Mouse (Mus musculus): ENCODE results near the gene Eno2. TPM values are rescaled to one million over a fixed set of nuclear protein-coding genes. Genes with fewer than 3 reads are reported as not detected.

Gene Eno2
- polyA plus RNA-seq (2015; fragmentation: Nextera tagmentation; extraction: Ambion mirVana): 0.39 and 0.41 TPM in 2 replicates

DNA sequence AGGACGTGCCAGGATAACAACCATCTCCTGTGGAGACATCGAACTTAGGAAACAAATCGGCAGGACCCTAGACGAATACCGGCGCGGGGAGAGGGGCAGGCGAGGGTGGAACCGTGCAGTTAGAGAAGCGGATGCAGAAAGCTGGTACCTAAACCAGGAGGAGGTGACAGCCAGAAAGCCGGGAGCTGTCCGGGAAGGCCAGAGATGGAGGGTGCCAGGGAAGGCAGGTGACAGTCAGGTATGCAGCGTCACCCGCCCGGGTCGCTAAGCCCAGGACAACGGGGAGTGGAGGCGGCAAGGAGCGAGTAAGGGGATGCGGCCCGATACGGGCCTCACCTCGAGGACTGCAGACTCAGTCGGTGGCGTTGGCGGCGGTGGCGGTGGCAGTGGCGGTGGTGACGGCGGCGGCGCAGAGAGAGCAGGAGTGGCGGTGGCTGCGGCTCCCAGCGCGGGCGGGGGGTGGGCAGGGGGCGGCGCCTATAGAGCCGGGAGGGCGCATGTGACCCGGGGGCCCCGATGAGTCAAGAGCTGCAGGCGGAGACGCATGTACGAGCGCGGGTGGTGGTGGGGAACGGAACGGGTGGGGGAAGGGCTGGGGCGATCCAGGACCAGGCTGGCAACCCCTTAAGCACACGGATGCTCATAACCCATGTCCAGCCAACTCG is at the start of gene Eno2:
TSS of gene Eno2 (minus strand) at position 573 of the 665 bp plus-strand sequence.
- Histone ChIP-seq H3K9me3 (replicated peaks) (no peaks in the 10 kb centered on the region), H3K4me3 (replicated peaks) (peak within 1 kb of the TSS; percentile 45), H3K9ac (no peak within 1 kb of the TSS), H3K4me2 (peak within 1 kb of the TSS; percentile 68), H3K4me1 (replicated peaks) (peaks cover 24% of the 10 kb centered on the region), H3K36me3 (replicated peaks) (no peaks in the 10 kb centered on the region), H3K27ac (replicated peaks) (no peak within 1 kb of the TSS), H3K27me3 (peaks cover 75% of the 10 kb centered on the region)
- ATAC-seq (ENCODE audit: insufficient read depth): no peak
- WGBS (ENCODE audit: insufficient replicate concordance): 1% methylated on average over 54 of the region's 54 CpGs

DNA sequence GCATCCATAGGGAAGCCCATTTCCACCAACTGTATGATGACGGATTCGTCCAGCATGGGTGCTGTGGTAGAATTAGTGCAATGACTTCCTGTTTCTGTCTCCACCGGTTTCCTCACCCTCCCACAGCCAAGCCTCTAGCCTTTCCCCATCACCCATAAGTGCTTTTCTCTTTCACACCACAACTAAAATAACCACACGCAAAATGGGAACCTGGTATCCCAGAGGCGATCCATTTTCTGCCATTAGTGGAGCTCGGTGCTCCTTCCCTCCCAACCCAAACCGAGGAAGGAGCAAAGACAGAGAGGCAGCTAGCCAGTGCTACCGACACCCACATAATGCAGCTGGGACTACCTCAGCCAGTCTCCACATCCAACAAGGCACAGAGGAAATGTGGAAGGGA is 48.5 kb upstream of the Eno2 start:
- H3K27ac ChIP-seq (replicated peaks): peak overlapping the region; percentile 38; the same call in 1 of the 2 replicates
- WGBS (ENCODE audit: insufficient replicate concordance): 65% methylated on average over 8 of the region's 8 CpGs

DNA sequence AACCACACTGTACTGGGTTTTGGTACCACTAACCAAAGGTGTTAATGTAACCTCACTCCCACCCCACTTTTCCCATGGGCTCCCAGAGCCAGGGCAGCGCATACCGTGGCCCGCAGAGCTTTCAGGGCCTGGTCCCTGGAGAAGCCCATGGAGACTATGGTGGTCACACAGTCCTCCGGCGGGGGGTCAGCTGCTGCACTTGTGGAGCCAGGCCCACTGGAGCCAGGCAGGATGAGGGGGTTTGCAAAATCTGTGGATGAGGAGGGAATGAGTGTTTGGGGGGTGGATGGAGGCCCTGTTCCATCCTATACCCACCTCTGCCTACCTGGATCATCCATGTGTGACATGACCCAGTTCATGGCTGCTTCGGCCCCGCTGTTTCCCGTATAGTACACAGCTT is 48.1 kb upstream of the Eno2 start:
- no peaks in the 10 kb centered on the region for H3K9me3 ChIP-seq (replicated peaks)
- H3K9ac ChIP-seq: no peak overlapping the region
- H3K4me2 ChIP-seq: no peak overlapping the region
- 81% methylated on average over 8 of the region's 8 CpGs for WGBS (ENCODE audit: insufficient replicate concordance)
- no peaks in the 10 kb centered on the region for H3K27me3 ChIP-seq
- peaks cover 29% of the 10 kb centered on the region for H3K4me1 ChIP-seq (replicated peaks)
- peaks cover 76% of the 10 kb centered on the region for H3K36me3 ChIP-seq (replicated peaks)
- no peak overlapping the region for H3K27ac ChIP-seq (replicated peaks)
- no peak overlapping the region for H3K4me3 ChIP-seq (replicated peaks)
- no peak for ATAC-seq (ENCODE audit: insufficient read depth)

More for the DNA sequence above, 48.5 kb upstream of the Eno2 start:
- Histone ChIP-seq H3K4me3 (replicated peaks) (no peak overlapping the region), H3K4me1 (replicated peaks) (peaks cover 25% of the 10 kb centered on the region), H3K36me3 (replicated peaks) (peaks cover 77% of the 10 kb centered on the region), H3K9ac (no peak overlapping the region), H3K9me3 (replicated peaks) (no peaks in the 10 kb centered on the region), H3K4me2 (no peak overlapping the region), H3K27me3 (no peaks in the 10 kb centered on the region)
- ATAC-seq (ENCODE audit: insufficient read depth): no peak

DNA sequence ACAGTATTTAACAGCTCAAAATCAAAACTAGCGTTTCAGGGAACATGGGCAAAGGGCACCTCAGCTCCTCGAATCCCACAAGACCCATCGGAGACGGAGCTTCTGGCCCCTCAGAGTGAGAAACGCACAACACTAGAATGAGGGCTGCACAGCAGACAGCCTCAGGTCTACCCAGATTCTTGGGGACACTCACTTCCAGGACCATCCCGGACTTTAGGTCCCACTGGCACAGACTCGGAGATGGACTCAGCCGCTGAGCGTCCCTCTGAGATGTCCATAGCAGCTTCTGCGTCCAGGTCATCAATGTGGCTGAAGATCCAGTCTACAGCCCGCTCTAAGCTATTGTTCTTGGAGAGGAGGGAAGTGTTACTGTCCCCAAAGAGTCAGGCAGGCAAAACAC is 47.7 kb upstream of the Eno2 start:
- no peaks in the 10 kb centered on the region for H3K27me3 ChIP-seq
- peaks cover 34% of the 10 kb centered on the region for H3K4me1 ChIP-seq (replicated peaks)
- WGBS (ENCODE audit: insufficient replicate concordance): 82% methylated on average over 11 of the region's 11 CpGs
- no peak overlapping the region for H3K4me2 ChIP-seq
- H3K9ac ChIP-seq: no peak overlapping the region
- no peak overlapping the region for H3K27ac ChIP-seq (replicated peaks)
- H3K4me3 ChIP-seq (replicated peaks): no peak overlapping the region
- peaks cover 76% of the 10 kb centered on the region for H3K36me3 ChIP-seq (replicated peaks)
- ATAC-seq (ENCODE audit: insufficient read depth): no peak
- no peaks in the 10 kb centered on the region for H3K9me3 ChIP-seq (replicated peaks)

DNA sequence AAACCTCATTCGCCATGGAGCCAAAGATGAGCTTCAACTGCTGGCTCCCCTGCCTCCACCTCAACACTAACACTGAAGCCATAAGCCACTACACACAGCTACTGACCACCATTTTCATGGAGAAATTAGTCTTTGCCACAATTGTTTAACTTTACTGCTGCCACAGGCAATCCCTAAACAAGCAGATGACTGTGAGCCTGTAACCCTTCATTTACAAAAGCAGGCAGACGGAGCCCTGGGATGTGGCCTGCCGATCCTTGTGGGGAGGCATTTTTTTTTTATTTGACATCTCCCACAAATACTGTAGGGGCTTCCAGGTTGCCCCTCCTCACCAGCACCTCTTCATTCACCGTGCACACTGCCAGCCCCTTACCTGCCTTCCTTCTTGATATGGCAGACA is 47.1 kb upstream of the Eno2 start:
- H3K4me2 ChIP-seq: no peak overlapping the region
- H3K36me3 ChIP-seq (replicated peaks): peaks cover 76% of the 10 kb centered on the region
- H3K4me1 ChIP-seq (replicated peaks): peaks cover 39% of the 10 kb centered on the region
- H3K27me3 ChIP-seq: no peaks in the 10 kb centered on the region
- no peak overlapping the region for H3K4me3 ChIP-seq (replicated peaks)
- no peaks in the 10 kb centered on the region for H3K9me3 ChIP-seq (replicated peaks)
- WGBS (ENCODE audit: insufficient replicate concordance): 86% methylated on average over 4 of the region's 4 CpGs
- H3K27ac ChIP-seq (replicated peaks): no peak overlapping the region
- ATAC-seq (ENCODE audit: insufficient read depth): no peak
- no peak overlapping the region for H3K9ac ChIP-seq

DNA sequence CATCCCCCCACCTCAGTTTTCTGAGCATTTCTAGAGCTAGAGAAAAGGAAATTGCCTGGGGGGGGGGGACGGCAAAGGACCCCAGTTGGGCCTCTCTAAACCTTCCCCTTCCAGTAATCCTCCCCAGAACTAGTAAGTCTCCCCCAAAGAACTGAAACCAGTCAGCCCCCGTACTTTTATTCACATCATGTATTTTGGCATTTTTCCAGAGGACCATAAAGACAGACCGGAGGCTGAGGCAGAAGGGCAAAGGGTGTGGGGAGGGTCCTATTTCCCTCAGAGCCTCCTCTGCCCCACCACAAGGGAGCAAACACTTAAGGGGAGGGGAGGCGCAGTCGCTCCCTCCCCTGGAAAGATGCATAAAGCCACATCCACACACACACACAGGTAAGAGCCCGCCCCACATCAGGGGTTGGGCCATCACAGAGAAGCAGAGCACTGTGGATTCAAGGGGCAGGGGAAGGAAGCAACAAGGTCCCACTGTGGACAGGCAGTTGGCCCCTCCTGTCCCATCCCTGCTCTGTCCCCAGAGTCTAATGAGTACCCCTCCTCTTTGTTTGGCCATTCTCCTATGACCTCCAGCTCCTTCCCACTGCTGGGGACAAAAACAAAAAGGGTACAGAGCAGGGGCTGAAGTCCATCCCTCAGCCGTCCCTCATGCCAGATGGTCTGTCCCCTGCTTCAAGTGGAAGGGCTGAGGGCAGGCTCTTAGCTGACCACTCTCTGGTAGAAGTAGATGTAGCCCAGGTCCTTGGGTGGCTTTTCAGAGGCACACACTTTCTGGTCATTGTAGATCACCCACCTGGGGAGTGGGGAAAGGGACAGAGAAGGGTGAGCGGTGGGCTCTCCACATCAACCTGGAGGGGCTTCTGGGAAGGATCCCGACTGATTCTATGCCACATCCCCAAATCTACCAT is 45.6 kb upstream of the Eno2 start:
- H3K27me3 ChIP-seq: no peaks in the 10 kb centered on the region
- peak overlapping the region; percentile 88 for H3K4me2 ChIP-seq
- peaks cover 49% of the 10 kb centered on the region for H3K4me1 ChIP-seq (replicated peaks)
- no peak overlapping the region for H3K9ac ChIP-seq
- 64% methylated on average over 9 of the region's 9 CpGs for WGBS (ENCODE audit: insufficient replicate concordance)
- no peak overlapping the region for H3K27ac ChIP-seq (replicated peaks)
- no peak overlapping the region; the same call in 1 of the 2 replicates for H3K4me3 ChIP-seq (replicated peaks)
- ATAC-seq (ENCODE audit: insufficient read depth): no peak
- no peaks in the 10 kb centered on the region for H3K9me3 ChIP-seq (replicated peaks)
- H3K36me3 ChIP-seq (replicated peaks): peaks cover 75% of the 10 kb centered on the region

DNA sequence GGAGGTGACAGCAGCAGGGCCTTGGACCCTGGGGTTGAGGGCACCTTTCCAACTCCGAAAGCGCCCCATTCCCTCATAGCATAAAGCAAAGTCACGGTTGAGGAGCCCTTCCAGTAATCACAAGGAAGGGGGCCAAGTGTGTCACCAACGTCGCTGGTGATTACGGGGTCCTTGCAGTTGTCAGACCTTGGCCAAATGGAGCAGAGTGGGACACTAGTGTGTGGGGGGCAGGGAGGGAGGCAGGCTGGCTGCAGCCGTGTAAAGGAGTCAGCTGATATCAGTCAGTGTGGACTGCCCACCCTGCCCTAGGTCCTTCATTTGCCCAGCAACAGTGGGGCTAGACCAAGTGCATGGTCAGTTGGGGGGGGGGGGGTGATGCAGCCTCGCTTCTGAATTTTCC is 45.0 kb upstream of the Eno2 start:
- H3K27me3 ChIP-seq: no peaks in the 10 kb centered on the region
- H3K4me1 ChIP-seq (replicated peaks): peaks cover 56% of the 10 kb centered on the region
- H3K27ac ChIP-seq (replicated peaks): peak overlapping the region; percentile 86
- peak overlapping the region; percentile 88 for H3K4me2 ChIP-seq
- H3K9ac ChIP-seq: peak overlapping the region; percentile 66; the same call in 1 of the 2 replicates
- 34% methylated on average over 8 of the region's 8 CpGs for WGBS (ENCODE audit: insufficient replicate concordance)
- ATAC-seq (ENCODE audit: insufficient read depth): no peak
- H3K36me3 ChIP-seq (replicated peaks): peaks cover 72% of the 10 kb centered on the region
- no peaks in the 10 kb centered on the region for H3K9me3 ChIP-seq (replicated peaks)
- H3K4me3 ChIP-seq (replicated peaks): peak overlapping the region; percentile 68

DNA sequence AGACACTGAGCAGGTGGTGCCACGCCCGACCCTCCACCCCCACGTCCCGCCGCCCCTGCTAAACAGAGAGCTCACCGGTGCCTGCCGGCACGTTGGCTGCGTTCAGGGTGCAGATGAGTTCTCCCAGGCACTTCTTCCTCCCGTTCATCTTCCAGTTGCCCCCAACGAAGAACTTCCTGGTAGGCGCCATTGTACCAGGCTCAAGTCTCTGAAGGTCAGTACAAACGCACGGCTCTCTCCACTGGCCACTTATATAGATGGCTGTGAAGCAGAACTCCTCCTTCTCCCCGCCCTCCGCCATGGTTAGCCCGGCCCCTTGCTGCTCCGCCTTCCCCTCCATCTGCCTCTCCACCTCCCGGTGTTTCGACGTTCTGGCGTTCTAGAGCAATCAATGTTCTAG is 44.5 kb upstream of the Eno2 start, which contains the start of gene Tpi1:
TSS of gene Tpi1 (minus strand) at position 364 of the 400 bp plus-strand sequence.
- Histone ChIP-seq H3K27me3 (no peaks in the 10 kb centered on the region), H3K4me3 (replicated peaks) (peak within 1 kb of the TSS; percentile 68), H3K9me3 (replicated peaks) (no peaks in the 10 kb centered on the region), H3K4me2 (peak within 1 kb of the TSS; percentile 88), H3K27ac (replicated peaks) (peak within 1 kb of the TSS; percentile 86), H3K9ac (peak within 1 kb of the TSS; percentile 66), H3K36me3 (replicated peaks) (peaks cover 67% of the 10 kb centered on the region), H3K4me1 (replicated peaks) (peaks cover 61% of the 10 kb centered on the region)
- under 1% methylated on average over 22 of the region's 22 CpGs for WGBS (ENCODE audit: insufficient replicate concordance)
- peak; percentile 81 for ATAC-seq (ENCODE audit: insufficient read depth)

DNA sequence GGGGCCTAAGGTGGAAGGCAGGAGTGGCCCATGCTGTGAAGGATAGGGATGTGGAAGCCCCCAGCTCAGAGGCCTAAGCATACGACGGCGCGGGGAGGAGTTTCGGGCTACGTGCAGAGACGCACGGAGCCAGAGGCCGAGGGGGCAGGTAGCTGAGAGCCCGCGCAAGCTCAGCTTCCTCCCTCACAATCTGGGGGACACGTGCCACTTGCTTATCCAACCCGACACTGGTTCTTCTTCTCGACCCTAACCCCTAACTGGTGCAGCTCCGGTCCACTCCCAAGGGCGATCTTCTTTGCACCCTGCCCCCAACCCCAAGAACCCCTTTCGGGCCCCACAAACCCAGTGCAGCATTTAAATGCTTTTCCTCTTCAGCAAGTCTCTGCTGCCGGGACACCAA is 44.0 kb upstream of the Eno2 start:
- H3K27me3 ChIP-seq: no peaks in the 10 kb centered on the region
- H3K4me2 ChIP-seq: peak overlapping the region; percentile 88
- H3K36me3 ChIP-seq (replicated peaks): peaks cover 63% of the 10 kb centered on the region
- 0% methylated on average over 18 of the region's 18 CpGs for WGBS (ENCODE audit: insufficient replicate concordance)
- peak overlapping the region; percentile 66 for H3K9ac ChIP-seq
- H3K4me3 ChIP-seq (replicated peaks): peak overlapping the region; percentile 68
- H3K27ac ChIP-seq (replicated peaks): peak overlapping the region; percentile 86
- peak; percentile 67 for ATAC-seq (ENCODE audit: insufficient read depth)
- H3K4me1 ChIP-seq (replicated peaks): peaks cover 64% of the 10 kb centered on the region
- no peaks in the 10 kb centered on the region for H3K9me3 ChIP-seq (replicated peaks)

DNA sequence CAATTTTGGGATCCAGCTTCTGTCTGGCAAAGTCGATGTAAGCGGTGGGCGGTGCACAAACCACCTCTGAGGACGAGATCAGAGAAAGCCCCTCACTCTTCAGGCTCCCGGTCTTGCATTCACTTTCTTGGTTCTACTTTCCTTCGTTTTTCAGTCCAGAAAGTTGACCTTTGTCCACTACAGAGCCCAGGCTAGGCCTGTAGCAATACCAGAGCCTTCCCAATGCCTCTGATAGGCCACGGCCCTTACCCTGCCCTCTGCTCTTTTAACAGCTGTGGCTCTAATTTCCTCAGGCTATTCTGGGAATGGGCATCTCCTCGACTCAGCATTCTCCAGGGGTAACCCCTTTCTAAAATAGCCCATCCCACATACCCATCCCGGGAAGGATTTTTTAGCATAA is 43.4 kb upstream of the Eno2 start:
- H3K36me3 ChIP-seq (replicated peaks): peaks cover 56% of the 10 kb centered on the region
- H3K9ac ChIP-seq: peak overlapping the region; percentile 66
- H3K27ac ChIP-seq (replicated peaks): peak overlapping the region; percentile 86
- no peaks in the 10 kb centered on the region for H3K9me3 ChIP-seq (replicated peaks)
- WGBS (ENCODE audit: insufficient replicate concordance): 23% methylated on average over 9 of the region's 9 CpGs
- peak overlapping the region; percentile 68 for H3K4me3 ChIP-seq (replicated peaks)
- H3K4me1 ChIP-seq (replicated peaks): peaks cover 70% of the 10 kb centered on the region
- H3K27me3 ChIP-seq: no peaks in the 10 kb centered on the region
- peak overlapping the region; percentile 88 for H3K4me2 ChIP-seq
- ATAC-seq (ENCODE audit: insufficient read depth): no peak

Data from liver, embryonic 15.5 days (tissue).